Mouse (Mus musculus) layer of hippocampus, adult 8-10 months (tissue): ENCODE results near the gene Pacs1. TPM values are rescaled to one million over a fixed set of nuclear protein-coding genes. Genes with fewer than 3 reads are reported as not detected.
A peak's percentile ranks its signal among the peaks of the same experiment; 100 is the strongest.
"Not testable (repeated sequence)": the region's sequence is repeated elsewhere in the genome, so short reads cannot be mapped to it uniquely, and the experiment has no call there.

ENCODE experiments used
- DNase-seq, 2 experiments: peaks; one replicate each; pipeline ENCODE4 v3.0.0; 2022; ENCODE audit warnings: low spot score in 2 of 2
- total RNA-seq, 4 experiments: library from RNA; stranded (reverse); gene quantifications; 2 replicates each; pipeline ENCODE4 v1.2.4; 2022

The Pacs1 gene
- total RNA-seq, 4 experiments from 2014 or later: 50.9 to 59.4 (median 55.3) TPM

- no peak for DNase-seq
These were observed 111.0 kb downstream of the Pacs1 start for GRCm38 (mm10) chr19:5161913-5162312.

- no peak for DNase-seq
These were observed 120.7 kb downstream of the Pacs1 start for GRCm38 (mm10) chr19:5152261-5152660.

GRCm38 (mm10) chr19:5151741-5152140, 121.2 kb downstream of the Pacs1 start:
- DNase-seq: no peak

GRCm38 (mm10) chr19:5151331-5151730, 121.6 kb downstream of the Pacs1 start:
- peak; percentile 61 to 78 for DNase-seq

- DNase-seq: peak; percentile 64 to 80
These were observed 122.6 kb downstream of the Pacs1 start for GRCm38 (mm10) chr19:5150358-5150757.

GRCm38 (mm10) chr19:5149041-5149440, 123.9 kb downstream of the Pacs1 start:
- DNase-seq: not testable (repeated sequence)

GRCm38 (mm10) chr19:5139640-5140039, 133.3 kb downstream of the Pacs1 start:
- peak; percentile 44 to 68 for DNase-seq

- no peak for DNase-seq
These were observed 141.7 kb downstream of the Pacs1 start for GRCm38 (mm10) chr19:5131237-5131636.

GRCm38 (mm10) chr19:5129770-5130169, 143.1 kb downstream of the Pacs1 start:
- no peak for DNase-seq

GRCm38 (mm10) chr19:5124055-5124614, 148.8 kb downstream of the Pacs1 start:
- DNase-seq: no peak

- no peak for DNase-seq
These were observed 149.7 kb downstream of the Pacs1 start for GRCm38 (mm10) chr19:5123241-5123640.

- no peak for DNase-seq
These were observed 150.4 kb downstream of the Pacs1 start for GRCm38 (mm10) chr19:5122492-5122891.

GRCm38 (mm10) chr19:5118384-5118698, 154.6 kb downstream of the Pacs1 start, which contains the start of gene Klc2:
Klc2 (minus strand) TSS chr19:5118560.
- DNase-seq: no peak

- DNase-seq: peak; percentile 80 to 91
These were observed 155.2 kb downstream of the Pacs1 start for GRCm38 (mm10) chr19:5117494-5118383.

GRCm38 (mm10) chr19:5113783-5114182, 159.1 kb downstream of the Pacs1 start:
- peak in 1 of 2 experiments; percentile 65 for DNase-seq

- DNase-seq: no peak
These were observed 163.1 kb downstream of the Pacs1 start for GRCm38 (mm10) chr19:5109659-5110453.

GRCm38 (mm10) chr19:5108702-5109101, 164.2 kb downstream of the Pacs1 start:
- DNase-seq: no peak

GRCm38 (mm10) chr19:5108271-5108575, 164.7 kb downstream of the Pacs1 start:
- DNase-seq: no peak

- peak in 1 of 2 experiments; percentile 9 for DNase-seq
These were observed 165.2 kb downstream of the Pacs1 start for GRCm38 (mm10) chr19:5107556-5108270.

GRCm38 (mm10) chr19:5106731-5107191, 166.2 kb downstream of the Pacs1 start, which contains the start of gene Rab1b:
Rab1b (minus strand) TSS chr19:5107072.
- peak; percentile 98 to 99 for DNase-seq

GRCm38 (mm10) chr19:5106074-5106473, 166.8 kb downstream of the Pacs1 start:
- no peak for DNase-seq
